Mouse (Mus musculus) embryonic stem cell, embryonic (primary cell): Measurements from ENCODE around the gene Sort1.

Experiments
- CTCF ChIA-PET, 4 experiments: fragments of 300-600 bp in 2 of 4; fragments of 350-600 bp in 2 of 4; sonication (Branson Sonifier 250); formaldehyde crosslinking; loops; one replicate each; lab custom pipeline; 2022; ENCODE audit warnings: inconsistent platforms in 2 of 4; lab: Charles Lee
- POLR2A ChIA-PET, 4 experiments: fragments of 300-600 bp in 2 of 4; fragments of 350-600 bp in 2 of 4; sonication (Branson Sonifier 250); formaldehyde crosslinking; loops; one replicate each; lab custom pipeline; 2022; ENCODE audit warnings: antibody characterized with exemption in 4 of 4, inconsistent platforms in 1 of 4; lab: Charles Lee

Sort1 gene

DNA sequence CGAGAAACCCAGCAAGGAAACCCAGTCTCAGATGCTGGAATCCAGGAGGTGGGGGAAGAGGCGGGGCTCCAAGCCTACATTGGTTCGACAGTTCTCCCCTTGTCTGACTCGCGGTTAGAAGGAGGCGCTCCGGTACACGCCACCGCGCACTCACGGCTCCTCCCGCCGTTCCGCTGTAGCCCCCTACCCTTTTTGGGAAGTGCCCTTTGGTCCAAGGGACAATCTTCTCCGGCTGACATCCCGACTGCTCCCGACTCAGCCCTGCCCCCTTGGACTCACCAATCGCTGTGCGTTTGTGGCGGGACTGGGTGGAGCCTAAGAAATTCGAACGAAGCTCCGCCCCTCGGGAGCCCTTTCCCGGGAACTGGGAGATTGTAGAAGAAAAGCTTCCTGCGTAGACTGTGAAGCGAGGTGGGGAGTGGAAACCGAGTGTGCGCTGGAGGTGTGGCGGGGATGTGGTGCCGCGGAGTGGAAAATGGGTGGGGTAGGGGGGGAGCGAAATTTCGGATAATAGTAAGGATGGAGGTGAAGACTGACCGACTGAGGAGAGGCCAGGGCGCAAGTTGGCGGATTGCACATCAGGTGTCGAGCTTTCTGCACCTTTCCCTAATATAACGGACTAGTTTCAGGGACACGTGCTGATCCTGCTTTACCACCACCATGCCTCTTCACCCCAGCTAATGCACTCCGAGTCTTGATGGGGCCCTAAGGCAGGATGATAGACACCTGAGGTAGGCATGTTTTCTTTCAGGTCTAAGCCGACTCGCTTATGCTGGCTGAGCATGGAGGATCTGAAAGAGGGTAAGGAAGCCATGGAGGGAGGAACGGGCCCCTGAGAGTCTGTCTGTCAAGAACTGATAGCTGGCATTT, 99.8 kb downstream of the Sort1 start, which contains the start of gene Psrc1:
Psrc1 (plus strand) TSS at position 355 of the 870 bp plus-strand sequence.
- ChIA-PET POLR2A (interaction anchor here (0.6 to 4.2 kb wide), 120 partner anchors 9 to 1070 kb away, joined by 3 to 51 read pairs (median 5); partner anchors contain the start of genes Atxn7l2 (in 3 of the 4), Cyb561d1 (in 3 of the 4), Psma5 (in 3 of the 4) and Sars (in 3 of the 4)), CTCF (interaction anchor here (0.6 to 2.6 kb wide), 16 partner anchors 15 to 219 kb away, joined by 3 to 14 read pairs (median 6); partner anchors contain the start of genes Cyb561d1 (in 1 of the 4), Sars (in 1 of the 4) and Sort1 (in 1 of the 4))

DNA sequence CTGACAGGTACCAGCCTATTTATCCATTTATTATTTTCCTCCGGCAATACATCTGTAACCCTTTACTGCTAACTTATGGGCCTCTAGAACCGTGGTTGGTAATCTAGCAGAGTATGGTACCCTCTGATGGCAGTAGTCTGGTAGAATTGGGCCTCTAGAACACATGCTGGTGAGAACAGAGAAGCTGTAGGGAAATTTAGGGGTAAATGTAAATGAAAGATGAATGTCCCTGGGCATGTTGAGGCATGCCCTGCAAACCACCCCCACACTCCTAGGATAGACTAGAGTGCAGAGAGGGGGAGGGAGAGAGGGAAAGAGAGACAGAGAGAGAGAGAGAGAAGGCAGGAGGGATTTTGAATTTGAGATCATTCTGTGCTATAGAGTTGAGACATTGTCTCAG, 100.5 kb downstream of the Sort1 start:
- POLR2A ChIA-PET, result interaction anchor here (0.8 to 4.2 kb wide), 46 partner anchors 8 to 527 kb away, joined by 3 to 51 read pairs (median 7); partner anchors contain the start of genes Atxn7l2 (in 3 of the 4), Sars (in 3 of the 4), Cyb561d1 (in 2 of the 4) and Mybphl (in 2 of the 4)
- CTCF ChIA-PET, result interaction anchor here in 3 of 4 experiments (0.5 to 2.6 kb wide), 10 partner anchors 17 to 464 kb away, joined by 3 to 11 read pairs (median 4); partner anchors contain the start of genes Sars (in 1 of the 3) and Sort1 (in 1 of the 3)

DNA sequence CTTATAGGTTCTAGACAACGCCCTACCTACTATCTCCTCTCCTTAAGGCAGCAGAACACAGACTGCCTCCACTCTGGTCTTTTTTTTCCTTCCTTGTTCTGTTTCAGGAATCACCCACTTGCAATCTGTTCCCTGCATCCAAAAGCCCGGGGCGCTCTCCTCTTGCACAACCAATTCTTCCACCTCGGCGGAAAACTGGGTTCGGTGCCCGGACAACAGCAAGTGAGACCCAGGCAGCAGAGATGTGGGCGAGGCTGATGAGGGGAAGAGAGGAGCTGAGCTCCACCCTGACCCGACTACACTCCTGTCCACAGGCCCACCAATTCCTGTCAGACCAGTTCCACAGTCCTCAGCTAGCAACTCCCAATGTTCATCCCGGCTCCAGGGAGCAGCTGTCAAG, 102.3 kb downstream of the Sort1 start:
- POLR2A ChIA-PET, result interaction anchor here in 3 of 4 experiments (0.6 to 3.5 kb wide), 12 partner anchors 9 to 181 kb away, joined by 3 to 31 read pairs (median 4); partner anchors contain the start of genes Mybphl (in 1 of the 3) and Sort1 (in 1 of the 3)
- CTCF ChIA-PET, result interaction anchor here in 2 of 4 experiments (1.5 to 2.2 kb wide), 2 partner anchors 15 to 104 kb away, joined by 4 to 6 read pairs; no protein-coding TSS in a partner anchor

DNA sequence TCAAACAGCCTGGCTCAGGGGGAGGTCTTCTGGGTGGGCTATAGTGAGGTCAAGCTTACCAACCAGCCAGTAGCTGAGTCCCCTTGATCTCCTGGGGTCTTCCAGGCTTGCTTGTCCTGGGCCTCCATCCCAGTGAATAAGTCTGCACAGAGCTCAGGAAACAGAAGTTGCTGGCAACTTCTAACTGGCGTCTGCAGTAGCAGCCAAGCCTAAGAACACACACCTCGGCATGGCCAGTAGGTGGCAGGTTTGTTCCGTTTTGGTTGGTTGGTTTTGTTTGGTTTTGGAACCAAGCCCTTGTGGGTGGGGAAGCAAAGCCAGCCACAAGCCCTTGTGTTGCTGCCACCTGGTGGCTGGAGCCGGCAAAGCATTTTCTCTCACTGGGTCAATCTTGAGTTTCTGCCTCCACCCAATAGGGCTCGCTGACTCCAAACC, 105.2 kb downstream of the Sort1 start:
- POLR2A ChIA-PET, result interaction anchor here (0.6 to 3.6 kb wide), 24 partner anchors 9 to 224 kb away, joined by 3 to 16 read pairs (median 4); partner anchors contain the start of genes Atxn7l2 (in 3 of the 4), 1700013F07Rik (in 1 of the 4), Psma5 (in 1 of the 4) and Sars (in 1 of the 4)
- CTCF ChIA-PET, result interaction anchor here (0.6 to 2.9 kb wide), 19 partner anchors 10 to 270 kb away, joined by 3 to 14 read pairs (median 4); partner anchors contain the start of gene Atxn7l2 (in 1 of the 4)

DNA sequence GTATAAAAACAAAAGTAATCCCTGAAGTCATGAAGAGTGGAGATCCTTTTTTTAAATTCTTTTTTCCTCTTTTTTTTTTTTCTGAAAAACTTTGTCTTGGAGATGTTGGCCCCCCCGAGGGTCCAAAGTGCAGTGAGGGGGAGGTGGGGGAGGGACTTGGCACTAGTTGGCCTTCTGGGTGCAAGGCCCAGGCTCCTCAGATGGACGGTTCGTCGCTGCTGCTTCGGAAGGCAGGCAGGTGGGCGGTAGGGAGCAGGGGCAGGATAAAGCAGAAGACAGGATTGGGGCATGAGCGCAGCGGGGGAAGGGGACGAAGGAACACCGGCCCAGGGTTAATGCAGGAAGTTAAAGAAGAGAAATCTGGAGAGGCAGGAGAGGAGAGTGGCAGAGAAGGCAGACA, 108.4 kb downstream of the Sort1 start:
- ChIA-PET CTCF (interaction anchor here in 3 of 4 experiments (1.0 to 1.4 kb wide), 5 partner anchors 9 to 110 kb away, joined by 3 to 9 read pairs (median 4); no protein-coding TSS in a partner anchor), POLR2A (interaction anchor here in 3 of 4 experiments (0.6 to 2.0 kb wide), 10 partner anchors 8 to 247 kb away, joined by 3 to 8 read pairs (median 4); partner anchors contain the start of genes Psrc1 (in 3 of the 3) and Gnai3 (in 1 of the 3))

DNA sequence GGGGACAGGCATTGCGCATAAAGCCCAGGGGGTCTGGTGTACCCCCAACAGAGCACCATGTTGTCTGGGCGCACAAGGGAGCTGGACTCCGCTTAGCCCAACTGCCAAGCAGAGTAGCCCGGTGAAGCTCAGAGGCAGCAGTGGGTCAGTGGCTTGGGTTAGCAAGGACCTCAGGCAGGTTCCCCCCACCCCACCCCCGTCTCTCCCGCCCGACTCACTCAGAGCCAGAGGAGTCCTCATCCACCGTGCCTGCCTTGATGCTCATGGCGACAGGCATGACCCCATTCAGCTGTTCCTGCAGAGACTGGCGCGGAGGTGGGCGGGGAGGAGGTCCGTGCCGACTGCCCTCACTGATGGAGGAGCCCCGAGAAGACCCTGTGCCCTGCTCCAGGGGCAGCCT, 108.9 kb downstream of the Sort1 start:
- POLR2A ChIA-PET, result interaction anchor here in 3 of 4 experiments (0.6 to 2.0 kb wide), 15 partner anchors 9 to 247 kb away, joined by 3 to 8 read pairs (median 3); partner anchors contain the start of genes Psrc1 (in 3 of the 3), Gnai3 (in 1 of the 3) and Sars (in 1 of the 3)

DNA sequence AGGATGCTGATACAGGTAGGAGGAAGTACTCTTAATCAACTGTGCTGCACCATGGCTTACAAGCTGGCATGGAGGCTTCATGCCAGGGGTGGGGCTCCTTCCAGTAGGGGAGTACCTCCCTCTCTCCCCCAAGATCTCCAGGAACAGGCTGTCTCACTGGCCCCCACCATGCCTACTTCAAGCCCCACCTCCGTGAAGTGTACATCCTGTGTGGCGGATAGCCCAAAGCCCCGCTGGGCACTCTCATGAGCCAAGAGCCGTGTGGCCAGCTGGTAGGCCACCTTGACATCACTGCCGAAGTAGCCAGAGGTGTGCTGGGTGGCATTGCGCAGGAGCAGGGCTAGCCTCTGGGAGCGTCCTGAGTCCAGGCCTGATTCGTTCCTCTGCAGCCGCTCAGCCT, 114.4 kb downstream of the Sort1 start:
- POLR2A ChIA-PET, result interaction anchor here in 3 of 4 experiments (0.8 to 2.3 kb wide), 6 partner anchors 10 to 139 kb away, joined by 3 to 6 read pairs (median 4); partner anchors contain the start of gene Psrc1 (in 1 of the 3)
- CTCF ChIA-PET, result interaction anchor here in 2 of 4 experiments (1.0 to 1.5 kb wide), 2 partner anchors 9 to 116 kb away, joined by 4 to 7 read pairs; no protein-coding TSS in a partner anchor

More for the DNA sequence above, 108.9 kb downstream of the Sort1 start:
- CTCF ChIA-PET, result interaction anchor here in 3 of 4 experiments (0.5 to 1.4 kb wide), 7 partner anchors 8 to 192 kb away, joined by 3 to 9 read pairs (median 4); partner anchors contain the start of gene Cyb561d1 (in 1 of the 3)

DNA sequence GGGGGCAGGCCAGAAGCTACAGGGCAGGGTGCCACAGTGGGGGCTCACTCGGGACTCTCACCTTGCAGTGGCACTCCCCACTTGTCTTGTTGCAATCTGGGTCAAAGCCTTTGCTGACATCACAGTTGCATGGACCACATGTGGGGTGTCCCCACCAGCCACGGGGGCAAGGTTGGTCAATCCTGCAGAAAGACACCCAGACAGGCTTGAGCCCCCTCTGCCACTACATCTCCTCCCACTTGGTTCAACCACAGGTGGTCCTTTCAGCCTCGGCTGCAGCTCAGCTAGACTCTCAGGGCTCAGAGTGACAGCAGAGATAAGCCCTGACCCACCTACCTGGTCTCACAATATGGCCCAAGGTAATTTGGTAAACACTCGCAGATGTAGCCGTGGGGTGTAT, 116.6 kb downstream of the Sort1 start:
- POLR2A ChIA-PET, result interaction anchor here in 2 of 4 experiments (0.9 to 3.1 kb wide), 5 partner anchors 11 to 144 kb away, joined by 3 to 10 read pairs (median 4); partner anchors contain the start of genes Psma5 (in 1 of the 2) and Psrc1 (in 1 of the 2)
- CTCF ChIA-PET, result interaction anchor here in 2 of 4 experiments (0.6 to 2.4 kb wide), 7 partner anchors 8 to 236 kb away, joined by 3 to 14 read pairs (median 8); partner anchors contain the start of gene Psrc1 (in 1 of the 2)

DNA sequence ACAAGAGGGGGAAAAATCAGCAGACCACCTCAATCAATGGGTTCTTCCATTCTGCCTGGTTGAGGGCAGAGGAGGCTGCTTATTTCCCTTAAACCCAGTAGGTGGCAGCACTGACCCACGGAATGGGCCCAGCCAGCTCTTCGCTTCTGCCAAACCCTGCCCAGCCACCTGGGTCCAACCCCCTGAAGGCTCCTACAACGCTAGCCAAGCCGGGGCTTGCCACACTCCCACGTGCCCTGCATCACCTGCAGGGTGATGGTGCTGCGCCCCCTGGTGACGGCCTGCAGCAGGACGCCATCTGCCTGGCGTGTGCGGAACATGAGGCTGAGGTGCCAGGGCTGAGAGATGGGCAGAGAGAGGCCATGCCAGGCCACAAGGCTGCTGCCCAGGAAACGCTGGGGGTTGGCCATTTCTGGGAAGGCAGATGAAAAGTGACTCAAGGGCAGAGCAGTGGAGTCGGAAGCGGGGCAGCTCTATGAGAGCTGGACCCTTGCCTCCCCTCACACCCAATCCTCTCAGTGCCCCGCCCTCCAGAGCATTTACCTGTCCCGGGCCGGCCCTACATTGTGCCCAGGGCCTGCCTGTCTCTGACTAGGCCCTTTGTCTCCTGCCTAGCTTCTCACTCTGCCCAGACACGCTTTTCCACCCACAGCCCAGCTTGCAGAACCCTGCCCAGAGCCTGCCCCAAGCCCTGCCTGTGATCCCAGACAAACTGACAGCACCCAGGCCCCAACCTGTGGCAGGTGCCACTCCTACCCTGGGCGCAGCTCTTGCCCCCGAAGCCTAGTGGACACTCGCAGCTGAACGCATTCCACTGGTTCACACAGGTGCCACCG, 118.0 kb downstream of the Sort1 start:
- ChIA-PET CTCF (interaction anchor here (0.5 to 2.4 kb wide), 45 partner anchors 9 to 370 kb away, joined by 3 to 14 read pairs (median 4); partner anchors contain the start of genes Sars (in 3 of the 4), Tmem167b (in 3 of the 4), Psrc1 (in 2 of the 4) and Celsr2 (in 1 of the 4)), POLR2A (interaction anchor here (0.6 to 3.1 kb wide), 25 partner anchors 9 to 320 kb away, joined by 3 to 10 read pairs (median 3); partner anchors contain the start of genes Psrc1 (in 3 of the 4), Sars (in 3 of the 4), Celsr2 (in 1 of the 4) and Gpsm2 (in 1 of the 4))

DNA sequence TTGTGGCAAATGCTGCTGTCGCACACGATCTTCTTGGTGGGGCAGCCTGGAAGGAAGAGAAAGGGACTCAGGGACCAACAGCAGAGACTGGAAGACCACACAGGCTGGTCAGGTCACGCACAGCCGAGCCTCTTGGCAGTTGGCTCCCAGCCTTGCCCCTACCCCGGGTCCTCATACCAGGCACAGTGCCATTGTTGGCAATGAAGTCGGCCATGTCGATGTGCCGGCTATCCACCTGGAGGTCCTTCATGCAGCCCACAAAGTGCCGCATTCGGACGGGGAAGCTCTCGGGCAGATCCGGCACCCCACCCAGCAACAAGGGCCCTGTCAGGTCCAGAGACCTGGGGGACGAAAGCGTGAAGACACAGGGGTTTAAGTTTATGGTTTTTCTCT, 118.6 kb downstream of the Sort1 start:
- ChIA-PET POLR2A (interaction anchor here in 3 of 4 experiments (0.6 to 3.1 kb wide), 15 partner anchors 9 to 169 kb away, joined by 3 to 10 read pairs (median 4); partner anchors contain the start of genes Psrc1 (in 3 of the 3), Sars (in 2 of the 3), Taf13 (in 1 of the 3) and Tmem167b (in 1 of the 3)), CTCF (interaction anchor here (0.6 to 2.4 kb wide), 14 partner anchors 9 to 238 kb away, joined by 3 to 14 read pairs (median 7); partner anchors contain the start of genes Psrc1 (in 2 of the 4), Celsr2 (in 1 of the 4), Sars (in 1 of the 4) and Tmem167b (in 1 of the 4))

DNA sequence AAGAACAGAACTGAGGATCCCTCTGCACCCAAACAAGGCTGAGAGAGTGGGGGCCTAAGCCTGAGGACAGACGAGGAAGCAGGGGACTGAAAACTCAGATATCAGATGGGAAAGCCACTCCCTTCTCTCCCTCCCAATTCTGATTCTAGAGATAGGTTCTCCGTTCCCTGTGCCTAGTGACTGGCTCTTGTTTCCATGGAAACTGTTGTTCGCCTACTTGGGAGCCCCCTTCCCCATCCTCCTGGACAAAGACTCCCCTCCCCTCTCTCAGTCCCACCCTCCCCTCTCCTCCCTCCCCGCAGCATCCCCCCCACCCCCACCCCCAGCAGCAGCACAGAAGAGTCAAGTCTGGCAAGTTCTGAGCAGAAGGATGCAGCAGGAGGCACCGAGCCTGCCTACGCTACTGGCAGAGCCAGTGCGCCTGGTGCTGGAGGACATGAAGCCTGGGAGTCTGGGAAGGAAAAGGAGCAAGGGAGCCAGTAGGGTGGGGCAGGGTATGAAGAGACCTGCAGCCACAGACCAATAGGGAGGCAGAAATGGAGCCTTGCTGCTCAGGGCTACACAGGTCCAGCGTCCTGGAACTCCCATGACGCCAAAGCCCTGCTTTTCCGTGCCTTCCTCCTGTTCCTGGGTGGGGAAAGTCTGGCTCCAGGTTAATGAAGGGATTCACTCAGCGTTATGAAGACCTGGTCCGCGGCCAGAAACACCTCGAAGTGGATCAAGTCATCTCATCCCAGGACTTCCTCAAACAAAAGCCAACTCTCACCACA, 121.8 kb downstream of the Sort1 start:
- ChIA-PET POLR2A (interaction anchor here in 2 of 4 experiments (0.7 to 1.1 kb wide), 5 partner anchors 17 to 166 kb away, joined by 3 to 5 read pairs (median 3); partner anchors contain the start of genes Sars (in 1 of the 2) and Taf13 (in 1 of the 2)), CTCF (no interaction called here)

DNA sequence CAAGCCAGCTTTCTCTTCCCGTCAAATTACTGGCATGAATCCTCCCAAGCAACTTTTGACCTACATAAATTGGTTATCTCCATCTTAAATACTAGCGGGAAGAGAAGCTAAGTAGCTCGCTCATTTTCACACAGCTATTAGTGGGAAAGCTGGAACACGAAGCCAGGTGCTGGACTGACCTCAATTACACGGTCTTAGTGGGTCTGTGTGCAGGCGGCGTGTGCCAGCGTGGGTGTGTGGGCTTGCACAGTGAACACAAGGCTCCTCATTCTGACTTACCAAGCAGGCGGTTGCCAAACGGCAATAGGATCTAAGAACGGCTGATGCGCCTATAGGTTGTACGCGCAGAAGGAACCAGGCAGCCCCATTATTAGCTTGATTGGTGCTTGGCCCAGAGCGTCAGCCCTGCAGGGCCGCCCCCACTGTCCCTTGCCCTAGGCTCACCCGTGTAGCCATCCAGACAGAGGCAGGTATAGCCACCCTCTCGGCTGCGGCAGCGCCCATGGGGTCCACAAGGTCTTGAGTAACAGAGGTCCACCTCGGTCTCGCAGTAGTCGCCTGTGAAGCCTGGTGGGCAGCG, 122.5 kb downstream of the Sort1 start:
- ChIA-PET CTCF (no interaction called here), POLR2A (interaction anchor here in 2 of 4 experiments (0.7 to 1.1 kb wide), 5 partner anchors 17 to 166 kb away, joined by 3 to 5 read pairs (median 3); partner anchors contain the start of genes Sars (in 1 of the 2) and Taf13 (in 1 of the 2))

DNA sequence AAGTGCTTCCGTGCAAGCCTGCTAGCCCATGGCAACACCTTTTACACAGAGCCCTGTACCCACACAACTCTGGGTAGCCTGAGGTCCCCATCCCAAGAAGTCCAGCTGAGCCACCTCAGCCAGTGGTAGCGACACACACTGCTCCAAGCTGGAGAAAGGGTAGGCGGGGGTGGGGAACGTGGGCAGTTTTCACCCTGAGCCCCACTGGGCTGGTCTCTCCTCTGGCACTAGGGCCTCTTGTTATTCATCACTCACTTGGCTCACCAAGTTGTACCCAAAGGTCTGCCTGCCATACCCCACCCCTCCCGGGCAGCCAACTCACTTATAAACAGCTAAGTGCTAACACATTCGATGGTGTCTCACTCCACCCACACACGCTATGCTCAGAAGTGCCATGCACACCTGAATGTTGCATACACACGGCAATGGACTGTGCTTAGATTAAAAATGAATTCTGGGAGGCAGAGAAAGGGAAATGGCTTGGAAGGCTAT, 124.7 kb downstream of the Sort1 start:
- CTCF ChIA-PET, result interaction anchor here in 2 of 4 experiments (0.6 kb wide), 2 partner anchors 121 to 261 kb away, joined by 3 to 7 read pairs; no protein-coding TSS in a partner anchor
- POLR2A ChIA-PET, result interaction anchor here in 2 of 4 experiments (0.5 to 1.5 kb wide), 7 partner anchors 15 to 162 kb away, joined by 3 to 5 read pairs (median 4); partner anchors contain the start of gene Sars (in 1 of the 2)

DNA sequence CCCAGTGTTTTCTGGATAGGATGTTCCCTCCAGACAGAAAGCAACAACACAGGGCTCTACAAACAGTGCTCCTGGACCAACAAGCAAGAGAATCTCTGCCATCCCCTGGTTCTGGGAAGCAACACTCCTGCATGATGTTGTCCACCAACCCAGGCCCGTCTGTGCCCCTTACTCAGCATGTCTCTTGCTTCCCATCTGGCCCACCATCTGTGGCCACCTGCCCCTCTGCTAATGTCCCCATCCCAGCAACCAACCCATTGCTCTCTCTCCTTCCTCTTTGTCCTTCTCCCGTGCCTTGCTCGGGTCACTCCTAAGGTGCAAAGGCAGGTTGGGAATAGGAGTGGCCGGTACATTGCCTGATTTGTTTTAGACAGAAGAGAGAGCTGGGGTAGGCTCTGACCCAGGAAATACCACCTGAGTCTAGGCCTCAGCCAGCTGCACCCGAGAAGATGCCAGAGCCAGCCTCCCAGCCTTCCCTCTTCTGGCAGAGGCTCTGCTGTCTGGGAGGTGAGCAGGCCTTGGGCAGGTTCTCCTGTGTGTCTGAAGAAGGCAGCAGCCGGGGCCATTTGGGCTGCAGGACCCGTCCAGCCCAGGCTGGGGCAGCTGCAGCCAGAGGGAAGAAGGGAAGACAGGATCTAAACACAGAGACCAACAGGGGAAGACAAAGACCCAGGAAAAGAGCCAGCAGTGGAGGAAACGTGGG, 125.9 kb downstream of the Sort1 start:
- CTCF ChIA-PET, result interaction anchor here in 1 of 4 experiments (1.2 kb wide), 1 partner anchor 8 kb away, joined by 3 read pairs; no protein-coding TSS in a partner anchor
- POLR2A ChIA-PET, result interaction anchor here in 2 of 4 experiments (1.5 to 2.8 kb wide), 3 partner anchors 35 kb away, joined by 5 to 11 read pairs (median 9); partner anchors contain the start of gene Sars (in 2 of the 2)
